Mouse (Mus musculus) embryonic facial prominence, embryonic 15.5 days (tissue): ENCODE measurements around the gene Fam171a2. TPM values are rescaled to one million over a fixed set of nuclear protein-coding genes. Genes with fewer than 3 reads are reported as not detected.

Source experiments
- ATAC-seq: fragments of 200-750 bp; cut with Nextera tagmentation; 2 replicates; pipeline ENCODE4 v1.8.0; 2017; ENCODE audit warnings: low read depth, moderate TSS enrichment; ENCODE audit not compliant: insufficient number of reproducible peaks, low FRiP score, low TSS enrichment
- H3K27ac ChIP-seq: fragments of 300-500 bp; sonication (generic); replicated peaks from 2 replicates; pipeline ENCODE4 v1.5.1; 2015; ENCODE audit warnings: mild to moderate bottlenecking, inconsistent platforms
- H3K27me3 ChIP-seq: fragments of 300-500 bp; sonication (generic); 2 replicates; pipeline ENCODE4 v1.6.1; 2015; ENCODE audit warnings: inconsistent platforms
- H3K36me3 ChIP-seq: fragments of 300-500 bp; sonication (generic); 2 replicates; pipeline ENCODE4 v1.6.1; 2015; ENCODE audit warnings: mild to moderate bottlenecking, inconsistent platforms
- H3K4me1 ChIP-seq: fragments of 300-500 bp; sonication (generic); 2 replicates; pipeline ENCODE4 v1.6.1; 2015; ENCODE audit warnings: inconsistent platforms
- H3K4me2 ChIP-seq: fragments of 300-500 bp; sonication (generic); replicated peaks from 2 replicates; pipeline ENCODE4 v1.6.1; 2015; ENCODE audit warnings: mild to moderate bottlenecking, inconsistent platforms
- H3K4me3 ChIP-seq: fragments of 300-500 bp; sonication (generic); replicated peaks from 2 replicates; pipeline ENCODE4 v1.5.1; 2015; ENCODE audit warnings: mild to moderate bottlenecking, inconsistent platforms
- H3K9ac ChIP-seq: fragments of 300-500 bp; sonication (generic); 2 replicates; pipeline ENCODE4 v1.6.1; 2015; ENCODE audit warnings: inconsistent platforms
- H3K9me3 ChIP-seq: fragments of 300-500 bp; sonication (generic); replicated peaks from 2 replicates; pipeline ENCODE4 v1.6.1; 2016; ENCODE audit warnings: inconsistent platforms
- WGBS: fragments of 180-500 bp; shearing (Covaris S2); methylation state at CpG from one replicate; pipeline ENCODE4 v1.1.7; 2015; 5-methylcytosine and 5-hydroxymethylcytosine counted together
- polyA plus RNA-seq: library from polyadenylated mRNA; unstranded; fragments of >200 nt; fragmentation: Nextera tagmentation; extraction: Ambion mirVana; gene quantifications from 2 replicates; pipeline ENCODE4 v1.2.1, GENCODE M21; 2015

The Fam171a2 gene
- polyA plus RNA-seq, 1 experiment from 2014 or later: 8.5 TPM

GRCm38 (mm10) chr11:102440255-102440654 lies 7.2 kb downstream of the Fam171a2 start:
- Histone ChIP-seq H3K4me1 (peaks cover 42% of the 10 kb centered on the region), H3K4me3 (no peak overlapping the region), H3K36me3 (peaks cover 55% of the 10 kb centered on the region), H3K9ac (no peak overlapping the region), H3K9me3 (no peaks in the 10 kb centered on the region), H3K27me3 (no peaks in the 10 kb centered on the region), H3K4me2 (no peak overlapping the region), H3K27ac (no peak overlapping the region)
- no peak for ATAC-seq
- 92% methylated on average over 8 of the region's 8 CpGs for WGBS

- peak overlapping the region; percentile 43; the same call in 1 of the 2 replicates for H3K4me3 ChIP-seq
- no peaks in the 10 kb centered on the region for H3K27me3 ChIP-seq
- peaks cover 34% of the 10 kb centered on the region for H3K4me1 ChIP-seq
- H3K9ac ChIP-seq: no peak overlapping the region
- H3K36me3 ChIP-seq: peaks cover 62% of the 10 kb centered on the region
- 80% methylated on average over 14 of the region's 14 CpGs for WGBS
- H3K27ac ChIP-seq: no peak overlapping the region
- H3K9me3 ChIP-seq: no peaks in the 10 kb centered on the region
- no peak for ATAC-seq
- no peak overlapping the region for H3K4me2 ChIP-seq
Observed at GRCm38 (mm10) chr11:102439093-102440082, 8.1 kb downstream of the Fam171a2 start.

- peaks cover 60% of the 10 kb centered on the region for H3K36me3 ChIP-seq
- no peaks in the 10 kb centered on the region for H3K9me3 ChIP-seq
- H3K4me1 ChIP-seq: peaks cover 30% of the 10 kb centered on the region
- H3K4me3 ChIP-seq: peak overlapping the region; percentile 43
- no peaks in the 10 kb centered on the region for H3K27me3 ChIP-seq
- peak overlapping the region; percentile 69 for H3K4me2 ChIP-seq
- H3K9ac ChIP-seq: peak overlapping the region; percentile 15; the same call in 1 of the 2 replicates
- no peak overlapping the region for H3K27ac ChIP-seq
- peak; percentile 20; the same call in 1 of the 2 replicates for ATAC-seq
- WGBS: 13% methylated on average over 72 of the region's 77 CpGs
Observed at GRCm38 (mm10) chr11:102438212-102439092, 9.0 kb downstream of the Fam171a2 start.

GRCm38 (mm10) chr11:102437120-102438061 lies 10.1 kb downstream of the Fam171a2 start:
- H3K4me3 ChIP-seq: peak overlapping the region; percentile 43
- H3K4me1 ChIP-seq: peaks cover 39% of the 10 kb centered on the region
- H3K9me3 ChIP-seq: no peaks in the 10 kb centered on the region
- 0 out of 2 replicates have a peak overlapping the region, but pooled peaks have one; percentile 18 for H3K27ac ChIP-seq
- H3K36me3 ChIP-seq: peaks cover 54% of the 10 kb centered on the region
- peak overlapping the region; percentile 15; the same call in 1 of the 2 replicates for H3K9ac ChIP-seq
- H3K4me2 ChIP-seq: peak overlapping the region; percentile 69
- ATAC-seq: peak; percentile 56
- 10% methylated on average over 87 of the region's 87 CpGs for WGBS
- no peaks in the 10 kb centered on the region for H3K27me3 ChIP-seq

GRCm38 (mm10) chr11:102436471-102436790 lies 11.1 kb downstream of the Fam171a2 start:
- no peak for ATAC-seq
- Histone ChIP-seq H3K4me1 (peaks cover 47% of the 10 kb centered on the region), H3K4me2 (no peak overlapping the region), H3K9ac (no peak overlapping the region), H3K4me3 (no peak overlapping the region), H3K36me3 (peaks cover 47% of the 10 kb centered on the region), H3K27me3 (no peaks in the 10 kb centered on the region), H3K27ac (no peak overlapping the region), H3K9me3 (no peaks in the 10 kb centered on the region)
- 78% methylated on average over 10 of the region's 10 CpGs for WGBS

GRCm38 (mm10) chr11:102435754-102436470 lies 11.6 kb downstream of the Fam171a2 start:
- no peak for ATAC-seq
- no peak overlapping the region for H3K4me3 ChIP-seq
- WGBS: 91% methylated on average over 18 of the region's 18 CpGs
- H3K9me3 ChIP-seq: no peaks in the 10 kb centered on the region
- no peak overlapping the region for H3K9ac ChIP-seq
- H3K27me3 ChIP-seq: no peaks in the 10 kb centered on the region
- no peak overlapping the region for H3K27ac ChIP-seq
- H3K4me2 ChIP-seq: no peak overlapping the region
- peaks cover 51% of the 10 kb centered on the region for H3K4me1 ChIP-seq
- H3K36me3 ChIP-seq: peaks cover 44% of the 10 kb centered on the region

GRCm38 (mm10) chr11:102434816-102435705 lies 12.4 kb downstream of the Fam171a2 start:
- H3K27me3 ChIP-seq: no peaks in the 10 kb centered on the region
- ATAC-seq: no peak
- H3K9me3 ChIP-seq: no peaks in the 10 kb centered on the region
- no peak overlapping the region for H3K9ac ChIP-seq
- peaks cover 51% of the 10 kb centered on the region for H3K4me1 ChIP-seq
- no peak overlapping the region for H3K4me2 ChIP-seq
- no peak overlapping the region for H3K4me3 ChIP-seq
- H3K27ac ChIP-seq: no peak overlapping the region
- WGBS: 83% methylated on average over 11 of the region's 11 CpGs
- H3K36me3 ChIP-seq: peaks cover 37% of the 10 kb centered on the region

GRCm38 (mm10) chr11:102434406-102434805 lies 13.1 kb downstream of the Fam171a2 start:
- Histone ChIP-seq H3K4me3 (no peak overlapping the region), H3K9me3 (no peaks in the 10 kb centered on the region), H3K4me1 (peaks cover 57% of the 10 kb centered on the region), H3K27me3 (no peaks in the 10 kb centered on the region), H3K4me2 (no peak overlapping the region), H3K27ac (no peak overlapping the region), H3K36me3 (peaks cover 30% of the 10 kb centered on the region), H3K9ac (no peak overlapping the region)
- WGBS: 12% methylated on average over 7 of the region's 7 CpGs
- ATAC-seq: no peak

GRCm38 (mm10) chr11:102433866-102434265 lies 13.6 kb downstream of the Fam171a2 start:
- no peak overlapping the region for H3K4me2 ChIP-seq
- peaks cover 54% of the 10 kb centered on the region for H3K4me1 ChIP-seq
- H3K4me3 ChIP-seq: no peak overlapping the region
- no peaks in the 10 kb centered on the region for H3K9me3 ChIP-seq
- ATAC-seq: no peak
- H3K27me3 ChIP-seq: no peaks in the 10 kb centered on the region
- no peak overlapping the region for H3K9ac ChIP-seq
- peaks cover 25% of the 10 kb centered on the region for H3K36me3 ChIP-seq
- 90% methylated on average over 7 of the region's 7 CpGs for WGBS
- H3K27ac ChIP-seq: no peak overlapping the region
